Mouse (Mus musculus) forebrain, embryonic 12.5 days (tissue): Measurements from ENCODE around the gene Vmn2r89. TPM values are rescaled to one million over a fixed set of nuclear protein-coding genes. Genes with fewer than 3 reads are reported as not detected.

Experiments used
- ATAC-seq: fragments of 200-750 bp; cut with Nextera tagmentation; 2 replicates; pipeline ENCODE4 v1.8.0; 2017; ENCODE audit warnings: moderate TSS enrichment; ENCODE audit not compliant: low FRiP score
- H3K27ac ChIP-seq: fragments of 300-500 bp; sonication (generic); 2 replicates; pipeline ENCODE4 v1.5.1; 2016; ENCODE audit warnings: mild to moderate bottlenecking
- H3K27me3 ChIP-seq: fragments of 300-500 bp; sonication (generic); 2 replicates; pipeline ENCODE4 v1.6.1; 2016; ENCODE audit warnings: mild to moderate bottlenecking
- H3K36me3 ChIP-seq: fragments of 300-500 bp; sonication (generic); replicated peaks from 2 replicates; pipeline ENCODE4 v1.6.1; 2016; ENCODE audit warnings: mild to moderate bottlenecking
- H3K4me1 ChIP-seq: fragments of 300-500 bp; sonication (generic); 2 replicates; pipeline ENCODE4 v1.6.1; 2016
- H3K4me2 ChIP-seq: fragments of 300-500 bp; sonication (generic); 2 replicates; pipeline ENCODE4 v1.6.1; 2016; ENCODE audit warnings: mild to moderate bottlenecking, moderate library complexity
- H3K4me3 ChIP-seq: fragments of 300-500 bp; sonication (generic); replicated peaks from 2 replicates; pipeline ENCODE4 v1.5.1; 2016; ENCODE audit warnings: mild to moderate bottlenecking
- H3K9ac ChIP-seq: fragments of 300-500 bp; sonication (generic); 2 replicates; pipeline ENCODE4 v1.6.1; 2016; ENCODE audit warnings: mild to moderate bottlenecking
- H3K9me3 ChIP-seq: fragments of 300-500 bp; sonication (generic); 2 replicates; pipeline ENCODE4 v1.6.1; 2016
- WGBS: fragments of 180-500 bp; shearing (Covaris S2); methylation state at CpG from one replicate; pipeline ENCODE4 v1.1.7; 2016; 5-methylcytosine and 5-hydroxymethylcytosine counted together
- polyA plus RNA-seq: library from polyadenylated mRNA; unstranded; fragments of >200 nt; fragmentation: Nextera tagmentation; extraction: Ambion mirVana; gene quantifications from 2 replicates; pipeline ENCODE4 v1.2.1, GENCODE M21; 2016

The Vmn2r89 gene
- polyA plus RNA-seq, 1 experiment from 2014 or later = not detected

DNA sequence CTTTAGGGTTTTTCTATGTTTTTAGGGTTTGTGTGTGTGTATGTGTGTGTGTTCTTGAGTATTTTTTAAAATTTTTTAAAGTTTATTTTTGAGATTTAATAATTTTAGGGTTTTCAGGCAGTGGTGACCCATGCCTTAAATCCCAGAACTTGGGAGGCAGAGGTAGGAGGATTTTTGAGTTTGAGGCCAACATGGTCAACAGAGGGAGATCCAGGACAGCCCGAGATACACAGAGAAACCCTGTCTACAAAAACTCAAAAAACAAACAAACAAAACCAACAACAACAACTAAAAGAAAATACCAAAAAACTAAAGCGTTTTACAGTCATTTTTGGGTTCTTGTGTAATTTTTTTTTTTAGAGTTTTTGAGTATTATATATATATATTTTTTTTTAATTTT lies 44.1 kb downstream of the Vmn2r89 start:
- no peak overlapping the region for H3K9ac ChIP-seq
- H3K9me3 ChIP-seq = no peaks in the 10 kb centered on the region
- H3K4me2 ChIP-seq = no peak overlapping the region
- no peaks in the 10 kb centered on the region for H3K4me1 ChIP-seq
- H3K27ac ChIP-seq = no peak overlapping the region
- no peaks in the 10 kb centered on the region for H3K27me3 ChIP-seq
- H3K4me3 ChIP-seq = no peak overlapping the region
- ATAC-seq = no peak
- WGBS = 86% methylated on average over 2 of the region's 2 CpGs
- H3K36me3 ChIP-seq = no peaks in the 10 kb centered on the region

GRCm38 (mm10) chr14:51496955-51497354 lies 45.3 kb downstream of the Vmn2r89 start:
- Histone ChIP-seq H3K27me3 (no peaks in the 10 kb centered on the region), H3K4me3 (no peak overlapping the region), H3K4me2 (no peak overlapping the region), H3K27ac (no peak overlapping the region), H3K4me1 (no peaks in the 10 kb centered on the region), H3K9ac (no peak overlapping the region), H3K9me3 (no peaks in the 10 kb centered on the region), H3K36me3 (no peaks in the 10 kb centered on the region)
- ATAC-seq = no peak
- 89% methylated on average over 1 of the region's 1 CpGs for WGBS

DNA sequence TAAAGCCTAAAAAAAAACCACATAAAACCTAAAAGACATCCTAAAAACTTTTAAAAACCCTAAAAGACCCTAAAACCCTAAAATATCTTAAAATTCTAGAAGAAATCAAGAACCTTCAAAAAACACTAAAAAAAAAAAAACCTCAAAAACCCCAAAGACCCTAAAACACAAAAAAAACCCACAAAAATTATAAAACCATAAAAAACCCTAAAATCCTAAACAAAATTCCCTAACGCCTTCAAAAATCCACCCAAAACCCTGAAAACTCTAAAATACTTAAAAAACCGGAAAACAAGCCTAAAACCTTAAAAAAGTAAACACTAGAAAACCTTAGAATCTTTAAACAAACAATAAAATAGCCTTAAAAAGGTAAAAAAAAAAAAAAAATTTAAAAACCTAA lies 46.3 kb downstream of the Vmn2r89 start:
- no peak for ATAC-seq
- Histone ChIP-seq H3K4me1 (no peaks in the 10 kb centered on the region), H3K36me3 (no peaks in the 10 kb centered on the region), H3K4me2 (no peak overlapping the region), H3K4me3 (no peak overlapping the region), H3K9me3 (no peaks in the 10 kb centered on the region), H3K27me3 (no peaks in the 10 kb centered on the region), H3K9ac (no peak overlapping the region), H3K27ac (no peak overlapping the region)
- 92% methylated on average over 2 of the region's 2 CpGs for WGBS

GRCm38 (mm10) chr14:51499707-51500275 lies 48.1 kb downstream of the Vmn2r89 start:
- Histone ChIP-seq H3K4me3 (no peak overlapping the region), H3K4me2 (no peak overlapping the region), H3K4me1 (no peaks in the 10 kb centered on the region), H3K27me3 (no peaks in the 10 kb centered on the region), H3K9ac (no peak overlapping the region), H3K36me3 (no peaks in the 10 kb centered on the region), H3K9me3 (no peaks in the 10 kb centered on the region), H3K27ac (no peak overlapping the region)
- WGBS = 84% methylated on average over 2 of the region's 2 CpGs
- no peak for ATAC-seq

DNA sequence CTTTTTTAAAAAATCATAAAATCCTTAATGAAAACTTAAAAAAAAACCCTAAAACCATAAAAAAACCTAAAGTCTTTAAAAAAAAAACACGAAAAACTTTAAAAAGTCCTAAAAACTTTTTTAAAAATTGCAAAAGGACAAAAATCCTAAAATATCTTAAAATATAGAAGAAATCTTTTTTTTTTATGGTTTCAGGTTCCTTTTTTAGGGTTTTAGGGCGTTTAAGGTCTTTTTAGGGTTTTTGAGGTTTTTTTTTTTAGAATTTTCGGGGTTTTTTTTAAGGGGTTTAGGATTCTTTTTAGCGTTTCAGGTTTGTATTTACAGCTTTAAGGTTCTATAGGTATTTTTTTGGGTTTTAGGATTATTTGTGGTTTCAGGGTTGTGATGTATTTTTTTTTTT lies 48.8 kb downstream of the Vmn2r89 start:
- WGBS = 89% methylated on average over 4 of the region's 4 CpGs

DNA sequence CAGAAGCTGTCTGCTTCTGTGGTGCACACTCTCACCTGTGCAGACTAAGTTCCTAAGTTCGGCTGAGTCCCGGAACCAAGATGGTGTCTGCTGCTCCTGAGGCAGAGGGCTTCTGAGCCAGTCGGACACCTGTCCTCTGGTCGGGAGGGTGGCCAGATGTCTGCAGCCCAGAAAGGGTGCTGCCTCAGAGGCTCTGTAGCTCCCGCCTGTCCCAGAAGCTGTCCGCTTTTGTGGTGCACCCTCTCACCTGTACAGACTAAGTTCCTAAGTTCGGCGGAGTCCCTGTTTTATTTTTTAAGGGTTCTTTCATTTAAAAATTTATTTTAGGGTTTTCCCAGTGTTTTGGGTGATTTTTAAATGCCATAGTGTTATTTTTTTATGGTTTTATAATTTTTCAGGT lies 55.8 kb downstream of the Vmn2r89 start:
- H3K9me3 ChIP-seq = no peaks in the 10 kb centered on the region
- no peaks in the 10 kb centered on the region for H3K27me3 ChIP-seq
- H3K4me1 ChIP-seq = no peaks in the 10 kb centered on the region
- H3K4me3 ChIP-seq = no peak overlapping the region
- no peaks in the 10 kb centered on the region for H3K36me3 ChIP-seq
- H3K27ac ChIP-seq = no peak overlapping the region
- WGBS = 93% methylated on average over 8 of the region's 8 CpGs
- H3K9ac ChIP-seq = no peak overlapping the region
- no peak for ATAC-seq
- no peak overlapping the region for H3K4me2 ChIP-seq

More for the DNA sequence above, 48.8 kb downstream of the Vmn2r89 start:
- ATAC-seq = no peak
- Histone ChIP-seq H3K4me3 (no peak overlapping the region), H3K4me1 (no peaks in the 10 kb centered on the region), H3K9ac (no peak overlapping the region), H3K27me3 (no peaks in the 10 kb centered on the region), H3K36me3 (no peaks in the 10 kb centered on the region), H3K9me3 (no peaks in the 10 kb centered on the region), H3K27ac (no peak overlapping the region), H3K4me2 (no peak overlapping the region)

Other genes with a start within 250 kb of the Vmn2r89 start
- not detected in 2 replicates for gene Ear14, start 248.5 kb upstream of the Vmn2r89 start, polyA plus RNA-seq
- gene Rnase2a, start 195.7 kb upstream of the Vmn2r89 start, polyA plus RNA-seq = not detected in 2 replicates
- gene Gm7247, start 90.1 kb upstream of the Vmn2r89 start, polyA plus RNA-seq = not detected in 2 replicates
- gene Vmn2r88, start 41.0 kb upstream of the Vmn2r89 start, polyA plus RNA-seq = not detected in 2 replicates
- not detected in 2 replicates for gene Gm5622, start 100.9 kb downstream of the Vmn2r89 start, polyA plus RNA-seq
- gene Gm17175, start 122.2 kb downstream of the Vmn2r89 start, polyA plus RNA-seq = not detected in 2 replicates
- not detected in 2 replicates for gene Gm17174, start 140.3 kb downstream of the Vmn2r89 start, polyA plus RNA-seq
- gene Gm17078, start 159.5 kb downstream of the Vmn2r89 start, polyA plus RNA-seq = not detected in 2 replicates
- gene Gm4181, start 183.8 kb downstream of the Vmn2r89 start, polyA plus RNA-seq = not detected in 2 replicates
- not detected in 2 replicates for gene Gm17079, start 243.6 kb downstream of the Vmn2r89 start, polyA plus RNA-seq